Mouse (Mus musculus) megakaryocyte, embryonic 14.5 days (primary cell): ENCODE results near the gene Shisa9.

Experiments used
- FLI1 ChIP-seq: IDR thresholded peaks from 2 replicates; pipeline ENCODE4 v1.6.1; 2012; ENCODE audit warnings: low read length, inconsistent platforms, mixed read lengths
- GATA1 ChIP-seq: IDR thresholded peaks from 3 replicates; pipeline ENCODE4 v1.6.1; 2012; ENCODE audit warnings: mixed read lengths, low read length, inconsistent platforms, borderline replicate concordance

GRCm38 (mm10) chr16:12300523-12300922, 316.6 kb downstream of the Shisa9 start:
- TF ChIP-seq FLI1 (no peak), GATA1 (no peak)
